Mouse (Mus musculus) frontal cortex, postnatal 25 days (tissue): ENCODE results near the gene Gm21969.

Source experiments
- DNase-seq, 2 experiments: peaks; one replicate each; pipeline ENCODE4 v3.0.0; 2022; ENCODE audit warnings: low spot score in 2 of 2

Gm21969 gene

DNA sequence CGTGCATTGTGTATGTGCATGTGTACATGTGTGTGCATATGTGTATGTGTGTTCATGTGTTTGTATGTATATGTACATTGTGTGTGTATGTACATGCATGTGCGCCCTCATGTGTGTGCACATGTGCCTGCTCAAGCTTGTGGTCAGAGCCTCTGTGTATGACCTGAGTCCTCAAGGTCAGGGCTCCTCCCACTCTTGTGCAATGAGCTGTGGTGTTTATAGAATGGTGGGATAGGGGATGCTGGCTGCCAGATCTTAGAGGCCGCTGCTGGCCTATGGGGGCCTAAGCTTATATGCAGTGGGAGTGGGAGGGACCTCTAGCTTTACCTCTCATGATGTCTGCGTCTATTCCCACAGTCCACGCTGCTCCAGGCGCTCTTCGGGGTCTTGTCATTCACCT is 17.3 kb upstream of the Gm21969 start:
- DNase-seq: no peak

DNA sequence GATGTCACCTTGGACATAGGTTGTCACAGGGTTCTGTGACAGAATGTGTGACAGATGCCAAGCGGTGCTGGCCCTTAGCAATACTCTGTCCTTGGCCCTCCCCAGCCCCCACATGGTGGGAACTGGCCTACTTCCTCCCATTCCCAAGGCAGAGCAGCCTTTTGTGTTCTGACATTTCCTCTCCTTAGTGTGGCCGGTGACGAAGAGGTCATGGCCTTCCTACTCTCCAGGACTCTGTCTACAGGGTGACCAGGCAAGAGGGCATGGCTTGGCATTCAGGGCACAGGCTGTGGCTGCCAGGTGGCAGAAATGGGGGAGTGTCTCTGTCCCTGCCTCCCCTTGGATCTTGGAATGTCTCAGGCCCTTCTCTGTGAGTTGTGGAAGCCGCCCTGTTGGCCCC is 15.6 kb upstream of the Gm21969 start:
- DNase-seq: no peak

DNA sequence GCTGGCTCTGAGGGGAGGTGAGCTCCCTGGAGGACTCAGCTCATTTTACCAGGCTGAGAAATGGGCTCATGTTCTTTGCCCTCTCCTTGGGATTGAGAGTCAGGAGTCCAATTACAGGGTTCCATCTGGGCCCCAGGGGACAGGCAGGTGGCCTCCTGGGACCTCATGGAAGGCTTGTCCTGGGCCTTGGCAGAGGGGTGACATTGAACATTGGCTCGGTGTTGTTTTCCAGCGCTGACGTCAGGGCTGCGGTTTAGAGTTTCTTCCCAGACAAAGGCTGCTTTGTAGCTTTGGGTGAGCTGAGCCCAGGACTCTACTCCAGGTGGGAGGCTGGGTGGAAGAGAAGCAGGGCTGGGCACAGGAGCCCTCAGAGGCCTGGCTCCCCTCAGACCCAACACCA is 15.2 kb upstream of the Gm21969 start:
- no peak for DNase-seq

DNA sequence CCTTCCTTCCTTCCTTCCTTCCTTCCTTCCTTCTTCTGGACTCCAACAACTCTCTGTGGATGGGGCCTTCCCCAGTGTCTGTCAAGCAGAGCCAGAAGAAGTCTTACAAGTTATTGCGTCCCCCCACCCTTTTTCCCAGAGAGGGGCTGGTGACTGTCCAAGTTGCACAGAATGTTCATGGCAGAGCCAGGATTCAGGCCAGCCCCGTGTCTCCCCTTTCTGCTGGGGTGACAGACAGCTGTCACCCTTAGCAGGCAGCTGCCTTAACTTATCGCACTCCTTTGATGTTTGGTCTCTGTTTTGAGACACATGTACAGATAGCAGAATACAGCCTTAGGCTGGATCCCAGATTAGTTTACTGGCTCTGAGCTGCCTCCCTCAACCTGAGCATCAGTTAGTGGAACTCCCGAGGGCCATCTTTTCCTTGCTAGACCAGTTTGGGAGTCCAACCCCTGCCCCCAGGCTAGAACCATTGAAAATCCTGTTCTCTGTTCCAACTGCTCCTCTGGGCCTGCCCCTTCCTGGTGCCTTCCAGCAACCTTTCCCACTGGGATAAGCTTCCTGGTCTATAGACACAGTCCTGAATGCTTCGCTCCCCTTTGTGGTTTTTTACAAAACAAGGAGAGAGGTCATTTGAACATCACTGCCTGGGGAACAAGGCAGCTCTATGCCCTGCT is 13.5 kb upstream of the Gm21969 start:
- DNase-seq: no peak

DNA sequence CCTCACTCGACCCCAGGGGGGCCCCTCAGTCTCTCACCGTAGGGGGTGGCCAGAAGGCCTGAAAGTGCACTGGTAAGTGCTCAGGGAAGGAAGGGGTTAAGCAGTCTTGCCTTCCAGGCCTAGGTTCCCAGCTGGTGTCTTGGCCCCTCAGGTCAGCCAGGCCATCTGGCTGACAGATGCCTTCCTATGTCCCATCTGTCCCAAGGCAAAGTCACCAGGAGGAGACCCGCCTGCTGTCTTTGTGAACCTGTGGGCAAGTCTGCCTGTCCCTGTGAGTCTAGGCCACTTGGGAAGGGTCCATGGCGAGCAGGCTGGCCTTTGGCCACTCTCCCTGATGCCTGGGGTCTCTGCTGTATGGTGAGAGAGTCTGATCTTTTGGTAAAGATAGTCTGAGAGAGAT is 12.5 kb upstream of the Gm21969 start:
- DNase-seq: no peak

DNA sequence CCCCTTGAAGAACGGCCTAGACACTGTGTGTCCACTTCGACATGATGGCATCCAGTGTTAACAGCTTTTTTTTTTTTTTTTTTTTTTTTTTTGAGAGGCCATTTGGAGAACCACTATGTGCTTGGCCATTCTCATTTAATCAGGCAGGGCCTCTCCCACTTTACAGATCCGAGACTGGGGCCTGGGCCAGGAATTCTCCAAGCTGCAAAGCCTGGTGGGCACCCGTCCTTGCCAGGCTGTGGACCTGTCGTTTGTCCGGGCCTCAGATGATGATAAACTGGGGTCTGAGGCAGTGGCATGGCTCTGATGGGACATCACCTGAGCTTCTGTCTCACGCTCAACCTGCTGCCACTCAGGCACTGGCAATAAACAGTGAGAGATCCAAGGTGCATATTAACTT is 10.1 kb upstream of the Gm21969 start:
- no peak for DNase-seq

DNA sequence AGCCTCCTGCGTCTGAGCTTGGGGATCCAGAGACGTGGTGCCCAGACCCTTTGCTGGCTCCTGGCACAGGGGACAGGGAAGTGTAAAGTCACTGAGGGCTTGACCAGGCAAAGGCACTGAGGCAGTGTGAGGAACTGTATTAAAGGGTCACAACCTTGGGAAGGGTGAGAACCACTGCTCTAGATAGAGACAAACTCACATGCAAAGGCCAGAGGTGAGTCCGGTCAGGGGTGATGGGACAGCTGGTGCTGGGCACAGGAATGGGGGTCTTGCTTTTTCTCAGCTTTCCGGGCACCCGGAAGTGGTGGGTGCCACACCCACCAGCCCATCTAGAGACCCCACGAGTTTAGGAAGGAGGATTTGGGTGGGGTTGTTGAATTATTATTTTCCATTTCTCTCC is 9.6 kb upstream of the Gm21969 start:
- DNase-seq: no peak

DNA sequence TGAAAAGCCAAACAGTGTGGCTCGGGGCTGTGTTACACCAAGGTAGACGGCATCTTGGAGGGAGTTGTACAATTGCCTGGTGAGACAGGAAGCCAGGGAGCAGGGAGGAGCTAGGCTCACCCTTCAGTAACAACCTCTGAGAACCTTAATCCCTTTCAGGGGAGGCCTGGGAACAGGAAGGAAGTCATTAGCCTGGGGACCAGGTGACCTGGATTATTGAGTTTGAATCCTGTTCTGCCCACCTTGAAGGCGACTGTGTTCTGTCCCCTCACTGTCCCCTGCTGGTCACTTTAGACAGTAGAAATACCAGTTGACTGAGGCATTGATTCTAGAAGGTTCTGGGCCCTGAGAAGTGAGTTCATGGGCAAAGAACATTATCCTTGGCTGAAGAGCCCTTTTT is 8.9 kb upstream of the Gm21969 start:
- DNase-seq: no peak

DNA sequence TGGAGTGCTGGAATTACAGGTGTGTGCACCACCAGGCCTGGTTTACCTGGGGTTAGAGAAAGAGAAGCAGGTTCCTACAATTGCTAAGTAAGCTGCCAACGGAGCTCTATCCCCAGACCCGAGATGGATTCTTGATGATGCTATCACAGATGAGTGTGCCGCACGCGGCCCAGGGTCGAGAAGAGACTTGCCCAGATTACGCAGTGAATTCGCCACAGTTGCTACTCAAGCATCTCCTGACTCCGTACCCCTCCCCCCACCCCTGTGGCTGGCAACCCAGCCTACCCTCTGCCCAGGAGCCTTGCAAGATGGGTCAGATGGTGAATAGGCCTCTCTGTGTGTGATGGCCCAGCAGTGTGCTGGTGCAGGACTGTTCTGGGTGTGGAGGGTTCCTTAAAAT is 6.3 kb upstream of the Gm21969 start:
- DNase-seq: no peak

DNA sequence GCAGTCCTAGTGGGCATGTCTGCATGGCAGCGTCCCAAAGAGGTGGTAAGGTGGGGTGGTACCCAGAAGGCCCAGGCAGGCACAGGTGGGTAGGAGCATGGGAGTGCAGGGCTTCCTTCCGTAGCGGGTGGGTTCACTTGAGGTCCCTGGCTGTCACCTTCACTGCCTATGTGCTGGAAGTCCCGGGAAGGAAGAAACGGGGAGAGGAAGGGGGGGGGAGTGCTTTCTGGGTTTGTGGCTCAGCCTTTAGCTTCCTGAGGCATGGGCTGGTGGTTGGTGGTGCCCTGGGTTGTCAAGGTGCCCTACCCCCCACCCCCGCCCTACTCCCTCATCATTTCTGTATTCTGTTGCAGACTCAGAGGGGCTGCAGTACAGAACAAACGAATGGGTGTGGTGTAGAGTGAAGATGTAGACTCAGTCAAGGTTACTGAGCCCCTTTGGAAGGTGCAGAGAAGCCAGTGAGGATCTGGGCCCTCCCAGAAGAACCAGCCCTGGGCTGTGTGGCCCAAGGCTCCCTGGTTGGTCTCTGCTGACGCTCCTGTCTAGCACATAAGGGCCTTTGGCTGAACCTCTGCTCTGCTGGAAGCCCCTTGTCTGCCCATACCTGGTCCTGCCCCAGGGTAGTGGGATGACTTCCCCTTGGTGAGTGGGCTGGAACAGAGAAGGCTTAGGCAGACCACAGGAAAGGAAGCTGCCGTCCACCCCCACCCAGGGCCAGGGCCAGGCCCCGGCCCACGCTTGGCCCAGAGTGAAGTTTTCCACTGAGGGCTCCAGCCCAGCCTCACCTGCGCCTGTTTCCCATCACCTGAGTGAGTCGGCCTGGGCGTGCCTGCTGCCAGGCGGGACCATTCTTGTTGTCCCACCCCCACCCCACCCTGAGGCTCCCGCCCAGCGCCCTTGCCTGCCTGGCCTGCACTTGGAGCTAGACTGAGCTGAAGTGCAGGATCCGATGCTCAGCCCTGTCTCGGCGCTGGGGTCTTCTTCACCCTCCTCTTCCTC is 5.4 kb upstream of the Gm21969 start:
- no peak for DNase-seq

DNA sequence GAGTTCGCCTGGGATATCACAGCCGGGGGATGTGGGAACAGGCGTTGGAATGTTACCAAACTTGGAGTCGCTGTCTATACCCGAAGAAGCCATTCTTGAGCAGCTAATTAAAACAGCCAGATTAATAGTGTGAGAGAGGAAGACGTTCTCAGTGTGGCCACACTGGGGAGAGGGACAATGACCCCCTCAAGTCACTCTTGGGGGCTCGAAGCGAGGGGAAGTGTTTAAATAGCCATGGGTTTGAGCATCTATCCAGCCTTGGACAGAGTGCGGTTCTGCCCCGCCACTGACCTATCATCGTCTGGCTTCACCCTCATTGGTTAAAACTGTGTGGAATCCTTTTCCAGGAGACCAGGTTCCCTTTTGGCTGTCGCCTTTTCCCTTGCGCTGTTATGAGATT is 4.6 kb upstream of the Gm21969 start:
- no peak for DNase-seq

DNA sequence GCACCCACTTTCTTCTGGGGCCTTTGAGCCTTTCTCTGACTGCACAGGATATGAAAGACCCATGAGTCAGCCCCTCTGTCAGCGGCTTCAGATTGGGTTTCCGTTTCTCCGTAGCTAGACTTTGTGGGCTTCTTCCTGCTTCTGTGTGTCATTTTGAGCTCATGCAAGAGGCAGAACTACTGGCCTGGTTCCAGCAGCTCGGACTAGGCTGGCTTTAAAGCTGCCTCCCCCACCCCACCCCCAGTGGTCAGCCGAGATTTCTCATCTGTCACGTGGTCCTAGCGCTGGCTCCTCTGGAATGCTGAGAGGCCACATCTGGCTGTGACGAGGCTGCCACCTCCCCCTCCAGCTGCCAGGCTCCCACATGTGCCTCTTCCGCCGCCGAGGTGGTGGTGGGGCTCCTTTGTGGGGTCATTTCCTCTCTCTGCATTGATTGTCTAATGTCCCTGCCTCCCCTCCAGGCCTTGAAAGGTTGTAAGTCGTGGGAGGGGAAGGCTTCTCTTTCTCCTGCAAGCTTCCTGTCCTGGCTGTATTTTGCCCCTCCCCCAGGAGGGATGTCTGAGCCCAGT is 4.0 kb upstream of the Gm21969 start:
- DNase-seq: peak; percentile 37 to 56

DNA sequence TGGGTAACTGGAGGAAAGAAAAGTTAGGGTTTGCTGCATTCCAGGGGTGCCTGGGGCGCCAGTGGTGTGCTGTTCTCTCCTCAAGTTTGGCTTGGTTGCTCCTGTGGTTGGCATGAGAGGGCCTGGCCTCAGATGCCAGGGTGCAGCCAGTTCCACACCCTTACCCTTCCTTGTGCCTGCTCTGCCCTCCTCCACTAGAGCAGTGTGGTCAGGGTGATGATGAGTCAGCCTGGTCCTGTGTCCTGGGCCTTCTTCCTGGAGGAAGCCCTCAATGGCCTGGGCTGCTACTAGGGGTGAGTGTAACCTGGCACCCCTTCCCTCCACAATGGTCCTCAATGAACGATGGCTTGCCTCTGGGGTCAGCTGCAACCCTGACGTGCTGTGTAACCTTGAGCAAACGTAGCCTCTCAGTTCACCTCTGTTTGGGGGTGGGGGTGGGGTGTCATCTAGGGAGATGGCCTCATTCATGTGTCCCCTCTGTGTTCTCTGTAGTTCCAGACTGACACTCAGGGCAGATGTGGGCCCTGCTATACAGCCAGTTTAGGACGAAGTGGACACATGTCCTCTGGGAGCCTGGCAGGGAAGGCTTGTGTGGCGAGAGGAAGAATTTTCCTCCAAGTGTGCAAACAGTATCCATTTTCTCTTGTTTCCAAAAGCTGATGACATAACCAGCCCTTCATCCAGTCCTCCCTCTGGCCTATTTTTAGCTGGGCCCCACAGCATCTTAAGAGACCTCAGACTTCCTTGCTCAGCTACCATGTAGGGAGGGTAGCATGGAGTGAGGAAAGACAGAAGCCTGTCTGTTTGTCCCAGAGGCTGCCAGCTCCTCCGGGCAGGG is 1.2 kb upstream of the Gm21969 start:
- no peak for DNase-seq

DNA sequence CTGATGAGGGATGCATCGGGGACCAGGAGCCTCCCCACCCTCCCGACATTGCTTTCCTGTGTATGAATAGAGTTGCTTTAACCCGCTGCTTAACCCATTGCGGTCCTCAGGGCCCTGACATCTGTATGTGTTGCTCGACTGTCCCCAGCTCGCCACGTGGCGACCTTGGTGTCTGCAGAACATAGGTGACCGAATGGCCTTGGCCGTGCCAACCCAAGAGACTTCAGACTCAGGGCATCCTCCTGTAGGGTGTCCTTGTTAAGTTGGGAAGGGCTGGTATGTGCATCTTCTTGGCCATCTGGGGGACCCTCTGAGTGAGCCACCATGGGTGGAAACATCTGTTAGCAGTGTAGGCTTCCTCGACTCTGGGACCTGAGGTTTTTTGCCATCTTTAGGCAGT is 2.2 kb downstream of the Gm21969 start:
- DNase-seq: no peak

DNA sequence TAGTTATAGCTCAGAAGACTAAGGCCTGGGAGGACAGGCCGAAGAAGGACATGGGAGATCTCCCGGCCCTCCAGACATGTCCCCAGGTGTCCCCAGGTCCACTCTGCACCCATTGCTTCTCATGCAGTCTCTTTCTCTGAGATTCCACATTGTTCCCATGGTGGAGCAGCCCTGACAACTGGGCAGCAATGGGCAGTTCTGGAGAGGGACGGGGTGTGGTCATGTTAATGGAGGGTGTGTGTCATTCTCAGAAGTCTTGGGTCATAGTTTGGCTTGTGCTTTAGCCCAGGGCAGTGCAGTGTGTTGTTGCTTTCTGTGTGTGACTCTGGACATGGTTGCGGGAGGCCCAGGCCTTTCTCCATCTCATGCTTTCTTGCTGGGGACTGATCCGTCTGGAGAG is 3.7 kb downstream of the Gm21969 start:
- no peak for DNase-seq

DNA sequence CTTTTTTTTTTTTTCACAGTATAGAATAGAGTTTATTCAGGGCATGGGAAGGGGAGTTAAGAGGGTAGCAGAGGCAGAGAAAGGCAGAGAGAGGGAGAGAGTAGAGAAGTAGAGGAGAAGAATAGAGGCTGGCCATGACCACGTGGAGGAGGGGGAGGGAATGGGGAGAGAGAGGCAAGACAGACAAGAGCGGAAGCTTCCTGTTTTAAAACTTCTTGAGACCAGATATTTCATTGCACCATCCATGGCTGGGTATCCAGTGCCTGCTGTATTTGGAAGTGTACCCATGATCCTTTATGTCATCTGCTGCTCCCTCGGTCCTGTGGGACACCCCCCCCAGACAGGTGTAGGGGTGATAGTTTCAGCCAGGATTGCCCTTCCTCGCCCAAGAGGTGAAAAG is 6.0 kb downstream of the Gm21969 start:
- no peak for DNase-seq

DNA sequence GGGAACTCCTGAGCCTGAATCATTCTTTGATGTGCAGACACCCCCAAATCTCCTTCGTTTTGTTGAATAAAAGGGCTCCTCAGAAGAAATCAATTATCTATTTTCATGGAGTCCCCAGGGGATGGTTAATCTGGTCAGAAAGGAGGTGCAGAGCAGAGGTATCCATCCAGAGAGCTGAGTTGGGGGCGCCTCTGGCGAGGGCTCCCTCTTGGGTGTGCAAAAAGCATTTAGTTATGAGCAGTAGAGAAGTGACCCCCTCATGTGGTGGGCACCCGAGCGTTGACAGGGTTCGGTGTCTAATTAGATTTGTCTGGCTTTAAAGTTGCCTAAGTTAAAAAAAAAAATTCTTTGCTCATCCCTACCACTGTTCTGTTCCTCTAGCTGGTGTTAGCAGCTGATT is 8.0 kb downstream of the Gm21969 start:
- no peak for DNase-seq

DNA sequence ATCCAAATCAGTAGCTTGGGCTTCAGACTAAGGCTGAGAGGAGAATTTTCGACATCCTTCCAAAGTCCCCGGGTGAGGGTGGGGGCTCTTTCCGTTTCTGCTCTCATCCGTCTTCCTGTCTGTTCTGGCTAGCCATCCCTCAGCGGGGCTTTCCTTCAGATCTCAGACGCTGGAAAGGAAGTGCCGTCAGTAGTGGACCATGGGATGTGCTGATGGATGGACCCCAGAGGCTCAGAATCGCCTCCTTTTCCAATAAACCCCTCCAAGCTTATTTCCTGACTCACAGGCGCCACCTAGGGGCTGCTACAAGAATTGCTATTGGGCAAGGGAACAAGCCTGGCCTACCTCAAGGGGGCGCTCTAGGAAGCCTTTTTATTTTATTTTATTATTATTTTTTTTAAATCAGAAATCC is 8.6 kb downstream of the Gm21969 start:
- DNase-seq: peak; percentile 74 to 77

DNA sequence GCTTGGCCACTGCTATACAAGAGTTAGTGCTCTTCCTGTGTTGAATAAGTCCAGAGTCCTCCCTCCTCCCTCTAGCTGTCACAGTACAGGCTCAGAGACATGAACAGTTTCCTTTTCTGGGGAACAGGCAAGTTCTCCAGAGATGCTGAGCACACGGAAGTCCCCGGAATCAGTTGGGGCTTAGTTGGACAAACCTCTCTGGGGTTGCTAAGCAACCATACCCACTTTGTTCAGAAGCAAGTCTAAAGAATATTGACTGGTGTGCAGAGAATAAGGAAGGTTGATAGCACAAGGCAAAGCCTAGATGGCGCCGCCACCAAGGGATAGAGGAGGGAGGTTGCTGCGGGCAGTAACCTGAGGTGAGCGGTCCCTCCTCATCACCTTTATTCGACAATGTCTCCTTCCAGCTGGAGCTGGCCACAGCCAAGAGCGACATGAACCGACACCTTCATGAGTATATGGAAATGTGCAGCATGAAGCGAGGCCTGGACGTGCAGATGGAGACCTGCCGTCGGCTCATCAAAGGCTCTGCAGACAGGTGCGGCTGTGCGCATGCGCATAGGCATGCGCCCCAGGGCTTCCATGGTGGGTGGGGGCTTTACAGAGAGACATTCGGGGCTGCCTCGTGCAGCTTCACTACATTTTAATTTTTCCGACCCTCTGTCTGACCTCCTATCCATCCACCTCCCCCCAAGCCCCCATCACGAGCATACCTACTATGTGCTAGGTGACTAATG is 11.7 kb downstream of the Gm21969 start:
- no peak for DNase-seq

DNA sequence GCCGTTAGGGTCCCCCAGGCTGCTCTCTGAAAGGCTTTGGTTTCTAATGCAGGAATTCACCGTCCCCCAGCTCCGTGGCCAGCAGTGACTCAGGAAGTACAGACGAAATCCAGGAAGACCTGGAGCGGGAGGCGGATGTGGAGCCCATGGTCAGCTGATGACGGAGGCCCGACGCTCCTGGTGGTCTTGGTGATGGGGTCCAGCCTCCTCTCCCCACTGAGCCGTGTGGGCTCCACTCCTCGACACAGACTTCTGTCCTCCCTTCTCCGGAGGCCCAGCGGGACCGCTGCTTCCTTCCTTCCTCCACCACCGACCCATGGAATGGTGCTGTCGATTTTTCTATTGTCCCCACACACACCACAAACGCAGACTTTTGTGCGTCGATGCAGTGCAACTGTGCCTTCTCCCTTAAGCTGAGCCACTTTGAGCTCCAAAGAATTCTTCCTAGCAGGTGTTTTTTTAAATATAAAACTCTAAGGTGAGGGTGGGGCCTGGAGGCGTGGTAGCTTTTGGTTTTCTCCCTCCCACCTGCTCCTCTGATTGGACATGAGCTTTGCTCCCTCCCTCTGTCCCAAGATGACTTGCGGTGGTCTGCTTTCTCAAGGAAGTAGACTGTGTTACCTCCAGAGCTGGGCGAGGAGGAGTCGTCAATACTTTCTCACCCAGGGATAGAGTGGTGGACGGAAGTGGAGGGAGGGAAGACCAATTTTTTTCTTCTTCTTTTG is 13.5 kb downstream of the Gm21969 start:
- no peak for DNase-seq

DNA sequence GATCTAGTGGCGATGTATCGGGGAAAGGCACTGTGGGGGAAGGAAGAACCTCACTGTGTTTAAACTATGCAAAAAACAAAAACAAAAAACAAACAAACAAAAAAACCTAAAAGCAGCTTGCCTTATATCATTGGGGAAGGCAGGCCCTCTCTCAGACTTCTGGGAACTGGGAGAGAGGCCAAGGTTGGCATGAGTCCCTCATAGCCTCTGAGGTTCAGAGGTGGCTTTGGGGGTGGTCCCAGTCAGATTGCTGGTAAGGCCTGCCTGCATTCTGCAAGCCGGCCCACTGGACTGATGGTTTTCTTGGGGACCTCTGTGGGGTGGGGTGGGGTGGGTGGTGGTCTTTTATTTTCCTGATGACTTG is 14.0 kb downstream of the Gm21969 start:
- DNase-seq: no peak
